Mouse (Mus musculus) limb, embryonic 12.5 days (tissue): Measurements from ENCODE around the gene Gnb1. TPM values are rescaled to one million over a fixed set of nuclear protein-coding genes. Genes with fewer than 3 reads are reported as not detected.

Experiments
- ATAC-seq: fragments of 200-750 bp; cut with Nextera tagmentation; 2 replicates; pipeline ENCODE4 v1.8.0; 2017; ENCODE audit warnings: low read depth, moderate TSS enrichment; ENCODE audit not compliant: insufficient number of reproducible peaks, insufficient read depth, low FRiP score, low TSS enrichment
- H3K27ac ChIP-seq: fragments of 300-500 bp; sonication (generic); 2 replicates; pipeline ENCODE4 v1.5.1; 2016; ENCODE audit warnings: mild to moderate bottlenecking, moderate library complexity
- H3K27me3 ChIP-seq: fragments of 300-500 bp; sonication (generic); 2 replicates; pipeline ENCODE4 v1.6.1; 2016; ENCODE audit warnings: mild to moderate bottlenecking, moderate library complexity
- H3K36me3 ChIP-seq: fragments of 300-500 bp; sonication (generic); 2 replicates; pipeline ENCODE4 v1.6.1; 2016; ENCODE audit warnings: mild to moderate bottlenecking, moderate library complexity
- H3K4me1 ChIP-seq: fragments of 300-500 bp; sonication (generic); replicated peaks from 2 replicates; pipeline ENCODE4 v1.6.1; 2016
- H3K4me2 ChIP-seq: fragments of 300-500 bp; sonication (generic); 2 replicates; pipeline ENCODE4 v1.6.1; 2016; ENCODE audit warnings: mild to moderate bottlenecking, moderate library complexity
- H3K4me3 ChIP-seq: fragments of 300-500 bp; sonication (generic); replicated peaks from 2 replicates; pipeline ENCODE4 v1.5.1; 2016; ENCODE audit warnings: mild to moderate bottlenecking
- H3K9ac ChIP-seq: fragments of 300-500 bp; sonication (generic); replicated peaks from 2 replicates; pipeline ENCODE4 v1.6.1; 2016; ENCODE audit warnings: mild to moderate bottlenecking, moderate library complexity
- H3K9me3 ChIP-seq: fragments of 300-500 bp; sonication (generic); 2 replicates; pipeline ENCODE4 v1.6.1; 2016; ENCODE audit warnings: mild to moderate bottlenecking, moderate library complexity
- WGBS: fragments of 180-500 bp; shearing (Covaris S2); methylation state at CpG from one replicate; pipeline ENCODE4 v1.1.7; 2016; 5-methylcytosine and 5-hydroxymethylcytosine counted together
- polyA plus RNA-seq: library from polyadenylated mRNA; unstranded; fragments of >200 nt; fragmentation: Nextera tagmentation; extraction: Ambion mirVana; gene quantifications from 2 replicates; pipeline ENCODE4 v1.2.1, GENCODE M21; 2016

The Gnb1 gene
- polyA plus RNA-seq, 1 experiment from 2014 or later = 556 TPM

- Histone ChIP-seq H3K27me3 (no peaks in the 10 kb centered on the region), H3K9me3 (no peaks in the 10 kb centered on the region), H3K4me3 (no peak overlapping the region), H3K9ac (no peak overlapping the region), H3K36me3 (peaks cover 72% of the 10 kb centered on the region), H3K27ac (no peak overlapping the region), H3K4me1 (no peaks in the 10 kb centered on the region), H3K4me2 (no peak overlapping the region)
- ATAC-seq = no peak
- 24% methylated on average over 1 of the region's 1 CpGs for WGBS
Measured at GRCm38 (mm10) chr4:155580420-155580819, 89.3 kb downstream of the Gnb1 start.

GRCm38 (mm10) chr4:155582279-155582905, 91.2 kb downstream of the Gnb1 start:
- Histone ChIP-seq H3K27me3 (no peaks in the 10 kb centered on the region), H3K9ac (no peak overlapping the region), H3K27ac (no peak overlapping the region), H3K4me2 (no peak overlapping the region), H3K9me3 (no peaks in the 10 kb centered on the region), H3K4me3 (no peak overlapping the region), H3K4me1 (no peaks in the 10 kb centered on the region), H3K36me3 (peaks cover 78% of the 10 kb centered on the region)
- no peak for ATAC-seq
- 93% methylated on average over 6 of the region's 6 CpGs for WGBS

DNA sequence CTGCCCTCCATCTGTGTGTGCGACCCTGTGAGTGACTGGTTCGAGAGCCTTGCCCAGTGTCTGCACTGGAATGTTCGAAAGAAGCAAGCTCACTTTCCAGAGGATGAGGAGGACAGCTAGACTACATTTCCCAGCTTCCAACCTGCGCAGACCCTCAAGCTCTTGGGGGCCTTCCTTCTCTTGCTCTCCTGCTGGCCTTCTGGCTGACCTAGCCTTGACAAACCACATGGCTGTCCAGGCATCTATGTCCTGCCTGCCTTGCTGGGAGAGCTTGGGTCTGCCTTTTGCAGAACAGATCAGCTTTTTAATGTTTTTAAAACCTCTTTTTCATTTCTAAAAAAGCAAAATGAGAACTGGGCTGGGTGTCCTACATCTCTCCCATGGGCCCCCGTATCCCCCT, 98.2 kb downstream of the Gnb1 start:
- 92% methylated on average over 5 of the region's 5 CpGs for WGBS
- ATAC-seq = no peak
- H3K27ac ChIP-seq = no peak overlapping the region

DNA sequence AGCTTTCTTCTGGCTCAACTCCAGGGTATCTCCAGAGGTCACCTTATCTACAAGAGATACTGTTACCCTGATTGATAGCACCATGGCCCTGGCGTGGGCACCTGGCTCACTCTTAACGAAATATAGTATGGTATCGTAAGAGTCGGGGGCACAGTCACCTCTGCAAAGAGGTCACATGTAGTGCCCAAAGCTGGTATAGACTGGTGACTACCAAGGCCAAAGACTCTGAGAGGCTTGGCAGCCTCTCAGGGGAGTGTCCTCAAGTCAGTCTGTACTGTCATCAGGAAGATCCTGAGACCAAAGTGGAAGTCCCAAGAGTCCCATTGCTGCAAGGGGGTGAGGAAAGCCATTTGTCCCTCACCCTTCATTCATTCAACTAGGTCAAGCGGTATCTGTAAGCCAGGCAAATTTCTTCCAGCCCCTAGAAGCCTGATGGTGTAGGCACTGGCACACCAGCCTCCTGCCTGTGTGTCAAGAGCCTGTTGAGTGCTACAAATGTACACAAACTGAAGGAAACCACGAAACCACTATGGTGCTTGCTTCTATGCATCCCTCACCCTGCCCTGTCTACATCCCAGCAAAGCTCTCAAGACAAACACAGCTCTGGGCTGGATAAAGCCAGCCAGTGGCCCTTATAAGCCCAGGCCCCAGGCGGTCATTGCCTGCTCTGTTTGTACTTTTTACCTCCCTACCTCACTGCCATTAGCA, 100.0 kb downstream of the Gnb1 start:
- no peak for ATAC-seq
- H3K36me3 ChIP-seq = peaks cover 51% of the 10 kb centered on the region
- WGBS = 86% methylated on average over 7 of the region's 7 CpGs

More for the DNA sequence above, 98.2 kb downstream of the Gnb1 start:
- Histone ChIP-seq H3K9me3 (no peaks in the 10 kb centered on the region), H3K36me3 (peaks cover 70% of the 10 kb centered on the region), H3K4me3 (no peak overlapping the region), H3K9ac (no peak overlapping the region), H3K4me2 (no peak overlapping the region), H3K4me1 (no peaks in the 10 kb centered on the region), H3K27me3 (no peaks in the 10 kb centered on the region)

DNA sequence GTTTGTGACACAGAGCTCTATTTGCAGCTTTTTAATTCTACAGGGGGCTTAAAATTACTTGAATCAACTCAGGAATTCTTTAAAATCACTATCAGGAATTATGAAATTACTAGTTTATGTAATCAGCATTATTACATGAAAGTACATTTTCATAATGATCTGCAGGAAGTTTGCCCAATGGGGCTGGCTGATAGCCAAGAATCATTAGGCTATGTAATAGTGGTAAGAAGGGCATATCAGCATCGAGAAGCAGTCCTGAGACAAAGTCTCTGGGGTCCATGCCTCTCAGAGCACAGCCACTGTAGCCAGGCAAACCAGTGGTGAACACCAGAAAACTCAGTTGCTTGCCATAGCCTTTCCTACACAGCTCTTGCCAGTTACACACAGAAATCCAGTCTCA, 102.6 kb downstream of the Gnb1 start:
- no peaks in the 10 kb centered on the region for H3K27me3 ChIP-seq
- WGBS = 67% methylated on average over 1 of the region's 1 CpGs

More for the DNA sequence above, 100.0 kb downstream of the Gnb1 start:
- no peak overlapping the region for H3K27ac ChIP-seq
- H3K27me3 ChIP-seq = no peaks in the 10 kb centered on the region
- no peak overlapping the region for H3K4me3 ChIP-seq
- no peak overlapping the region for H3K4me2 ChIP-seq
- no peak overlapping the region for H3K9ac ChIP-seq
- no peaks in the 10 kb centered on the region for H3K9me3 ChIP-seq
- H3K4me1 ChIP-seq = no peaks in the 10 kb centered on the region

DNA sequence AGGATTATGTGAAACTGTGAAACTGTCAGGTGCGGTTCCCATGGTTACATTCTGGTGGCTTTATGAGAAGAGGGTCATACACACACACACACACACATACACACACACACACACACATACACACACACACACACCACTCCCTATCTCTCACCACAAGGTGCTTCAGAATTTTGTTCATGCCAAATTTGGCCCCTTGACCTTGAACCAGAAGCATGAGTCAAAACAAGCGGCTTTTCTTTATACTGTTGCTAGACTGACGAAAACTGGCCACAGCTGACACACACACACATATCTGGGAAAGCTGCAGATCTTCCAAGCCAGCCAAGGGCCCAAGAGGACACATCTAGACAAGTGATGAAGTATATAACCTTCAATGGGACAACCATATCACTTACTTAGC, 104.6 kb downstream of the Gnb1 start:
- Histone ChIP-seq H3K36me3 (peaks cover 7% of the 10 kb centered on the region; the same call in 1 of the 2 replicates), H3K9me3 (no peaks in the 10 kb centered on the region), H3K4me2 (no peak overlapping the region), H3K4me1 (no peaks in the 10 kb centered on the region), H3K27ac (no peak overlapping the region), H3K27me3 (no peaks in the 10 kb centered on the region), H3K4me3 (no peak overlapping the region), H3K9ac (no peak overlapping the region)
- ATAC-seq = no peak
- WGBS = 91% methylated on average over 3 of the region's 3 CpGs

More for the DNA sequence above, 102.6 kb downstream of the Gnb1 start:
- no peak overlapping the region for H3K27ac ChIP-seq
- ATAC-seq = no peak
- peaks cover 25% of the 10 kb centered on the region for H3K36me3 ChIP-seq
- no peaks in the 10 kb centered on the region for H3K4me1 ChIP-seq
- no peak overlapping the region for H3K4me2 ChIP-seq
- H3K9ac ChIP-seq = no peak overlapping the region
- no peaks in the 10 kb centered on the region for H3K9me3 ChIP-seq
- no peak overlapping the region for H3K4me3 ChIP-seq

DNA sequence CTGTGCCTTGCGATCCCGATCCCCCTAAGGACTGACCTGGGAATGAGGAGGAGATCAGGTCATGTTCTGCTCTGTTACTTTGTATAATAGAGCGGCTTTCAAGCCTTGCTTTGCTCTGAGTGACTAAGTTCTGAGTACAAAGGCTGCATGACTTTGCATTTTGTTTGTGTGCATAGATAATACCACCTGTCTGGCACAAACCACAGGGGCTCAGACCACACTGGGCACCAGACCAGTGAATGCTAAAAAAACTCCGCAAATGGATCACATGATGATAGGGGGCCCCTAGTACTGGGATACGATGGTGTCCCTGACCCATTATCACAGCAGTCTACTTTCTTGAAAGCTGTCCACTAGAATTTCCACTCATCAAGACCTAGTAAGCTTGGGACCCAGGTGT, 105.4 kb downstream of the Gnb1 start:
- H3K4me1 ChIP-seq = no peaks in the 10 kb centered on the region
- 87% methylated on average over 5 of the region's 5 CpGs for WGBS
- H3K36me3 ChIP-seq = no peaks in the 10 kb centered on the region
- no peaks in the 10 kb centered on the region for H3K27me3 ChIP-seq
- H3K4me2 ChIP-seq = no peak overlapping the region
- no peak overlapping the region for H3K9ac ChIP-seq
- H3K27ac ChIP-seq = no peak overlapping the region
- H3K9me3 ChIP-seq = no peaks in the 10 kb centered on the region
- no peak for ATAC-seq
- H3K4me3 ChIP-seq = no peak overlapping the region

- Histone ChIP-seq H3K27me3 (no peaks in the 10 kb centered on the region), H3K9ac (no peak overlapping the region), H3K9me3 (no peaks in the 10 kb centered on the region), H3K4me2 (no peak overlapping the region), H3K4me1 (peaks cover 5% of the 10 kb centered on the region), H3K27ac (no peak overlapping the region), H3K4me3 (no peak overlapping the region), H3K36me3 (peaks cover 4% of the 10 kb centered on the region; the same call in 1 of the 2 replicates)
- ATAC-seq = no peak
- WGBS = 19% methylated on average over 20 of the region's 20 CpGs
Measured at GRCm38 (mm10) chr4:155598536-155598935, 107.4 kb downstream of the Gnb1 start.

DNA sequence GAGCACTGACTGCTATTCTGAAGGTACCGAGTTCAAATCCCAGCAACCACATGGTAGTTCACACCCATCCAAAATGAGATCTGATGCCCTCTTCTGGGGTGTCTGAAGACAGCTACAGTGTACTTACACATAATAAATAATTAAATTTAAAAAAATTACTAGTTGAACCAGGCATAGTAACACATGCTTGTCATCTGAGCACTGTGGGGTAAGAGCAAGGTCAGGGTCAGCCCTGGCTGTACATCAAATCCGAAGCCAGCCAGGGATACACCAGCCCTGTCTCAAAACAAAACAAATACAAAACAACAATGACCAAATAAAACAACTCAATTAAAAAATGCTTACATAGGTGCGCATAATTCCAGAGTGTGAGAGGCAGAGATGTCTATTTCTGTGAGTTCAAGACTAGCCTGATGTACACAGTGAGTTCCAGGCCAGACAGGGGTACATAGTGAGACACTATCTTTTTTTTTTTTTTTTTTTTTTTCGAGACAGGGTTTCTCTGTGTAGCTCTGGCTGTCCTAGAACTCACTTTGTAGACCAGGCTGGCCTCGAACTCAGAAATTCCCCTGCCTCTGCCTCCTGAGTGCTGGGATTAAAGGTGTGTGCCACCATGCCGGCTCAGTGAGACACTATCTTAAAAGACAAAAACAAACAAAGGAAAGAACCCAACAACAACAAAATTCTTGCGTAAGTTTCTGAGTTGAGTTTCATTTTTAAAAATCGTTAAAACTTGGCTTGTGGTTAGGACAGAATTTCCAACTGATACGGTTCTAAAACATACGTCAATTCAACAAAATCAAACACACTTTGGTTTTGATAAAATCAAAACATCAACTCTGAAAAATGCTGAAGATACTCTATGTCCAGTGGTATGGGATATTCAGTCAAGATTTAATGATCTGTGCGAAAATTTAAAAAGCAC, 109.0 kb downstream of the Gnb1 start:
- Histone ChIP-seq H3K9me3 (no peaks in the 10 kb centered on the region), H3K27ac (no peak overlapping the region)

DNA sequence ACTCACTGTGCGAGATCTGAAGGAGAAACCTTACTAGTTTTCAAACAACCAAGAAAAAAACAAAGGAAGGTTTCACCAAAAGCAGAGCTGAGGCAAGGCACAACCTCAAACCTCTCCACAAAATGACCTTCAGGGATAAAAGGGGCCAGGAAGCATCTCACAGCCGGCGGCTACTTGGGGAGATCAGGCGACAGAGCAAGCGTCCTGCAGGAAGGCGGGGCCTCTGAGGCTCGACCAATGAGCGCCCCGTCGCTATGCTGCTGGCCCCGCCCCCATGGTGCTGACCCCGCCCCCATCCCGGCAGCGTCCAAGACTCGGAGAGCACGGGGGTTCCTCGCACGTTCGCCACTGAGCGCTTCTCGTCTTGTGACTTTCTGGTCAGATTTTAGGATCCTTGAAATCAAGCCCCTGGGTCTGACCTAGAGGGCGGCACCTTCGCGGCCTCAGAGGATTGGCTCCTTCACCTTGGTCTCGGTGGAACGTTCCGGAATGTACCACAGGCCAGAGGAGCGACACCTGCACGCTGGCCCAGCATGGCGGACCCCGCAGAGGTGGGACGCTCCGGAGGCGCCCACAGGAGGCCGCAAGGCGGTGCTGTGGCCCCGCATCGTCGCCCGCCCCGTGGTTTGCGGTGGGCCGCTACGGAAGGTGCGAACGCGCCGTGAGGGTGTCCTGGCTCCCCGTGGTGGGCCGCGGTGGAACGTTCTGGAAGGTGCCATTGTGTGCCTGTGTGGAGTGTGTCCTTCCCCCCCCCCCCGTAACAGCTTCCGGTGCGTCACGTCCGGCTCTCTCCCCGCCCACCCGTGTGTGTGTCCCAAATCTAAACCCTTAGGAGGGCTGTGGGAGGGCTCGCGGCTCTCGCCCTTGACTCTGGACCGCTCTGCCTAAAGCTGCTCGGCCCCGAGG, 110.2 kb downstream of the Gnb1 start, which contains the start of gene Slc35e2:
Gene Slc35e2 (plus strand): TSS at position 326 of the 906 bp plus-strand sequence.
- Histone ChIP-seq H3K27me3 (no peaks in the 10 kb centered on the region), H3K4me1 (peaks cover 5% of the 10 kb centered on the region), H3K36me3 (peaks cover 29% of the 10 kb centered on the region; the same call in 1 of the 2 replicates), H3K4me2 (peak within 1 kb of the TSS; percentile 91), H3K4me3 (peak within 1 kb of the TSS; percentile 99), H3K27ac (peak within 1 kb of the TSS; percentile 99), H3K9me3 (no peaks in the 10 kb centered on the region), H3K9ac (peak within 1 kb of the TSS; percentile 88)
- ATAC-seq = peak; percentile 94
- WGBS = 1% methylated on average over 63 of the region's 65 CpGs

More for the DNA sequence above, 109.0 kb downstream of the Gnb1 start:
- 89% methylated on average over 11 of the region's 11 CpGs for WGBS
- Histone ChIP-seq H3K36me3 (peaks cover 19% of the 10 kb centered on the region; the same call in 1 of the 2 replicates), H3K4me2 (peak overlapping the region; percentile 91), H3K9ac (peak overlapping the region; percentile 88; the same call in 1 of the 2 replicates), H3K4me1 (peaks cover 5% of the 10 kb centered on the region), H3K4me3 (peak overlapping the region; percentile 99), H3K27me3 (no peaks in the 10 kb centered on the region)
- no peak for ATAC-seq
